Mouse (Mus musculus) 3T3-L1 (cell line): Measurements from ENCODE around the gene Gcgr.

Experiments
- DNase-seq: peaks from one replicate; pipeline ENCODE4 v3.0.0-alpha.2; 2015; ENCODE audit warnings: low read depth, low spot score

Gene Gcgr

GRCm38 (mm10) chr11:120588531-120588930, 58.0 kb downstream of the Gcgr start:
- DNase-seq, result no peak
